Mouse (Mus musculus): ENCODE measurements around the gene Ypel2.

GRCm38 (mm10) chr11:87036180-87036579, 42.7 kb upstream of the Ypel2 start:
- TF ChIP-seq POLR2A (IDR thresholded peaks at IDR 0.05; ENCODE audit: insufficient read depth, low read depth, low read length) = no peak
- no peak for TF ChIP-seq CTCF (IDR thresholded peaks at IDR 0.05; ENCODE audit: insufficient read depth, low read depth, low read length)

Measured in olfactory bulb, adult 2 months (tissue).